Mouse (Mus musculus) liver, embryonic 14.5 days (tissue): Measurements from ENCODE around the gene Pfkm. TPM values are rescaled to one million over a fixed set of nuclear protein-coding genes. Genes with fewer than 3 reads are reported as not detected.

Experiments
- ATAC-seq: fragments of 200-750 bp; cut with Nextera tagmentation; 2 replicates; pipeline ENCODE4 v1.8.0; 2017; ENCODE audit warnings: moderate number of reproducible peaks, mild to moderate bottlenecking, moderate library complexity; ENCODE audit not compliant: insufficient read depth
- DNase-seq, 3 experiments: peaks; one replicate each; pipeline ENCODE4 v3.0.0-alpha.2; 2012 to 2013; ENCODE audit warnings: low read depth in 3 of 3, low spot score in 3 of 3
- H3K27ac ChIP-seq: fragments of 300-500 bp; sonication (generic); 2 replicates; pipeline ENCODE4 v1.5.1; 2014; ENCODE audit warnings: moderate library complexity, mild to moderate bottlenecking, control low read depth, inconsistent platforms
- H3K27me3 ChIP-seq: fragments of 300-500 bp; sonication (generic); 2 replicates; pipeline ENCODE4 v1.6.1; 2014; ENCODE audit warnings: mild to moderate bottlenecking, low read length, moderate library complexity; ENCODE audit not compliant: control insufficient read depth, insufficient read depth
- H3K36me3 ChIP-seq: fragments of 300-500 bp; sonication (generic); replicated peaks from 2 replicates; pipeline ENCODE4 v1.6.1; 2014; ENCODE audit warnings: low read depth; ENCODE audit not compliant: control insufficient read depth, insufficient read depth
- H3K4me1 ChIP-seq, 2 experiments: fragments of 200-500 bp in 1 of 2; fragments of 300-500 bp in 1 of 2; sonication (generic) in 1 of 2; replicated peaks; 2 replicates each; pipeline ENCODE4 v1.6.1; 2012 to 2014; ENCODE audit warnings: antibody characterized with exemption in 1 of 2, inconsistent platforms in 1 of 2, low read length in 1 of 2; ENCODE audit not compliant: control insufficient read depth in 2 of 2, insufficient read depth in 2 of 2
- H3K4me2 ChIP-seq: fragments of 300-500 bp; sonication (generic); 2 replicates; pipeline ENCODE4 v1.6.1; 2014; ENCODE audit warnings: low read depth, mild to moderate bottlenecking, control low read depth, moderate library complexity
- H3K4me3 ChIP-seq, 2 experiments: fragments of 200-500 bp in 1 of 2; fragments of 300-500 bp in 1 of 2; sonication (generic) in 1 of 2; 2 replicates each; pipeline ENCODE4 v1.5.1; 2012 to 2014; ENCODE audit warnings: low read depth in 2 of 2, low read length in 2 of 2, mild to moderate bottlenecking in 2 of 2, control low read depth in 1 of 2, inconsistent platforms in 1 of 2, moderate library complexity in 1 of 2; ENCODE audit not compliant: insufficient read depth in 1 of 2
- H3K9ac ChIP-seq: fragments of 300-500 bp; sonication (generic); replicated peaks from 2 replicates; pipeline ENCODE4 v1.6.1; 2014; ENCODE audit warnings: mild to moderate bottlenecking, control low read depth, moderate library complexity
- H3K9me3 ChIP-seq: fragments of 300-500 bp; sonication (generic); 2 replicates; pipeline ENCODE4 v1.6.1; 2016; ENCODE audit warnings: low read length, mixed read lengths; ENCODE audit not compliant: control insufficient read depth
- CTCF ChIP-seq: IDR thresholded peaks from 2 replicates; pipeline ENCODE4 v1.5.1; 2016; ENCODE audit warnings: antibody characterized with exemption, low read depth, control low read depth
- EP300 ChIP-seq: IDR thresholded peaks from 2 replicates; pipeline ENCODE4 v1.6.1; 2016; ENCODE audit warnings: antibody characterized with exemption, low read depth
- WGBS: fragments of 180-500 bp; shearing (Covaris S2); extraction: QIAGEN DNeasy Blood & Tissue Kit; methylation state at CpG from one replicate; pipeline ENCODE4 v1.1.7; 2014; ENCODE audit not compliant: insufficient replicate concordance; 5-methylcytosine and 5-hydroxymethylcytosine counted together
- polyA plus RNA-seq, 2 experiments: library from polyadenylated mRNA; depleted of rRNA in 1 of 2; stranded (reverse) in 1 of 2; unstranded in 1 of 2; fragments of >200 nt; fragmentation: Nextera tagmentation in 1 of 2; extraction: Ambion mirVana in 1 of 2; gene quantifications; 2 replicates each; pipeline versions ENCODE4 v1.2.1 to v1.2.3; 2012 to 2014

Pfkm gene
- polyA plus RNA-seq, 2 experiments: 19.6 to 22.4 TPM

- H3K4me2 ChIP-seq: no peak overlapping the region
- WGBS: 78% methylated on average over 8 of the region's 8 CpGs
- ATAC-seq (no peak), DNase-seq (no peak)
- H3K36me3 ChIP-seq: peaks cover 61% of the 10 kb centered on the region
- no peak overlapping the region for H3K9ac ChIP-seq
- no peaks in the 10 kb centered on the region for H3K4me1 ChIP-seq
- H3K27ac ChIP-seq: no peak overlapping the region
- H3K9me3 ChIP-seq: no peaks in the 10 kb centered on the region
- no peaks in the 10 kb centered on the region for H3K27me3 ChIP-seq
- H3K4me3 ChIP-seq: no peak overlapping the region
- TF ChIP-seq EP300: no peak
- peak; percentile 31; the same call in 1 of the 2 replicates for TF ChIP-seq CTCF
These were observed 22.7 kb upstream of the Pfkm start for GRCm38 (mm10) chr15:98069566-98070245.

- Histone ChIP-seq H3K4me1 (no peaks in the 10 kb centered on the region), H3K9me3 (no peaks in the 10 kb centered on the region), H3K36me3 (peaks cover 59% of the 10 kb centered on the region), H3K4me3 (no peak overlapping the region), H3K27me3 (no peaks in the 10 kb centered on the region), H3K27ac (no peak overlapping the region), H3K9ac (no peak overlapping the region), H3K4me2 (no peak overlapping the region)
- TF ChIP-seq EP300: no peak
- no peak for TF ChIP-seq CTCF
- 87% methylated on average over 3 of the region's 3 CpGs for WGBS
- ATAC-seq (no peak), DNase-seq (no peak)
These were observed 22.0 kb upstream of the Pfkm start for GRCm38 (mm10) chr15:98070376-98070775.

- TF ChIP-seq CTCF (no peak), EP300 (no peak)
- H3K9ac ChIP-seq: no peak overlapping the region
- DNase-seq (no peak), ATAC-seq (no peak)
- H3K36me3 ChIP-seq: peaks cover 53% of the 10 kb centered on the region
- H3K27me3 ChIP-seq: no peaks in the 10 kb centered on the region
- WGBS: 90% methylated on average over 8 of the region's 8 CpGs
- no peak overlapping the region for H3K4me3 ChIP-seq
- H3K27ac ChIP-seq: no peak overlapping the region
- H3K9me3 ChIP-seq: no peaks in the 10 kb centered on the region
- no peaks in the 10 kb centered on the region for H3K4me1 ChIP-seq
- H3K4me2 ChIP-seq: no peak overlapping the region
These were observed 17.9 kb upstream of the Pfkm start for GRCm38 (mm10) chr15:98074521-98074920.

- TF ChIP-seq CTCF (no peak), EP300 (no peak)
- Histone ChIP-seq H3K4me2 (no peak overlapping the region), H3K4me3 (no peak overlapping the region), H3K27me3 (no peaks in the 10 kb centered on the region), H3K36me3 (peaks cover 52% of the 10 kb centered on the region), H3K9ac (no peak overlapping the region), H3K27ac (no peak overlapping the region), H3K9me3 (no peaks in the 10 kb centered on the region), H3K4me1 (no peaks in the 10 kb centered on the region)
- ATAC-seq (no peak), DNase-seq (no peak)
- WGBS: 81% methylated on average over 16 of the region's 16 CpGs
These were observed 17.4 kb upstream of the Pfkm start for GRCm38 (mm10) chr15:98075034-98075433.

GRCm38 (mm10) chr15:98076901-98077300 lies 15.5 kb upstream of the Pfkm start:
- 81% methylated on average over 6 of the region's 6 CpGs for WGBS
- no peak overlapping the region for H3K4me2 ChIP-seq
- ATAC-seq (no peak), DNase-seq (no peak)
- H3K4me3 ChIP-seq: no peak overlapping the region
- no peak overlapping the region for H3K9ac ChIP-seq
- H3K9me3 ChIP-seq: no peaks in the 10 kb centered on the region
- no peak for TF ChIP-seq CTCF
- no peak for TF ChIP-seq EP300
- H3K36me3 ChIP-seq: peaks cover 53% of the 10 kb centered on the region
- no peak overlapping the region for H3K27ac ChIP-seq
- no peaks in the 10 kb centered on the region for H3K27me3 ChIP-seq
- H3K4me1 ChIP-seq: no peaks in the 10 kb centered on the region
